Mouse (Mus musculus) intestine, postnatal 0 days (tissue): ENCODE measurements at regions not wholly inside any gene's neighbourhood (a gene's known extent, or its start where the extent isn't known, plus 50 kb on each side); places are given as distances from the start of the nearest gene placed in this dataset.
A peak's percentile ranks its signal among the peaks of the same experiment; 100 is the strongest.

ENCODE experiments used
- ATAC-seq: fragments of 200-750 bp; cut with Nextera tagmentation; 2 replicates; pipeline ENCODE4 v1.8.0; 2017; ENCODE audit warnings: mild to moderate bottlenecking, moderate TSS enrichment, moderate library complexity
- H3K27ac ChIP-seq: fragments of 300-500 bp; sonication (generic); 2 replicates; pipeline ENCODE4 v1.5.1; 2014; ENCODE audit warnings: mild to moderate bottlenecking, low read depth, low read length, moderate library complexity
- H3K27me3 ChIP-seq: fragments of 300-500 bp; sonication (generic); replicated peaks from 2 replicates; pipeline ENCODE4 v1.6.1; 2014; ENCODE audit warnings: low read length, mixed read lengths; ENCODE audit not compliant: control insufficient read depth, insufficient read depth
- H3K36me3 ChIP-seq: fragments of 300-500 bp; sonication (generic); 2 replicates; pipeline ENCODE4 v1.6.1; 2014; ENCODE audit warnings: mild to moderate bottlenecking, moderate library complexity; ENCODE audit not compliant: control insufficient read depth, insufficient read depth
- H3K4me1 ChIP-seq: fragments of 300-500 bp; sonication (generic); replicated peaks from 2 replicates; pipeline ENCODE4 v1.6.1; 2014; ENCODE audit warnings: antibody characterized with exemption, low read length, mixed read lengths; ENCODE audit not compliant: control insufficient read depth, insufficient read depth
- H3K4me2 ChIP-seq: fragments of 300-500 bp; sonication (generic); replicated peaks from 2 replicates; pipeline ENCODE4 v1.6.1; 2014; ENCODE audit warnings: low read depth, mild to moderate bottlenecking, moderate library complexity
- H3K4me3 ChIP-seq: fragments of 300-500 bp; sonication (generic); 2 replicates; pipeline ENCODE4 v1.5.1; 2014; ENCODE audit warnings: low read depth, low read length
- H3K9ac ChIP-seq: fragments of 300-500 bp; sonication (generic); 2 replicates; pipeline ENCODE4 v1.6.1; 2014; ENCODE audit warnings: mild to moderate bottlenecking, low read depth, low read length
- H3K9me3 ChIP-seq: fragments of 300-500 bp; sonication (generic); 2 replicates; pipeline ENCODE4 v1.6.1; 2016; ENCODE audit warnings: mixed run types; ENCODE audit not compliant: control insufficient read depth
- CTCF ChIP-seq: sonication (generic); IDR thresholded peaks from 2 replicates; pipeline ENCODE4 v1.5.1; 2016; ENCODE audit warnings: low read depth, mild to moderate bottlenecking, control low read depth, antibody characterized with exemption, moderate library complexity
- WGBS: fragments of 180-500 bp; shearing (Covaris S2); extraction: QIAGEN DNeasy Blood & Tissue Kit; methylation state at CpG from one replicate; pipeline ENCODE4 v1.1.7; 2014; 5-methylcytosine and 5-hydroxymethylcytosine counted together

GRCm38 (mm10) chr8:26429751-26430327 is 310.5 kb downstream of the Gm45692 start:
- Histone ChIP-seq H3K9me3 (no peaks in the 10 kb centered on the region), H3K36me3 (no peaks in the 10 kb centered on the region), H3K27me3 (no peaks in the 10 kb centered on the region), H3K9ac (no peak overlapping the region), H3K4me2 (no peak overlapping the region), H3K4me3 (no peak overlapping the region), H3K27ac (no peak overlapping the region), H3K4me1 (no peaks in the 10 kb centered on the region)
- WGBS, result 87% methylated on average over 8 of the region's 8 CpGs
- no peak for ATAC-seq
- no peak for TF ChIP-seq CTCF

- Histone ChIP-seq H3K27me3 (no peaks in the 10 kb centered on the region), H3K4me1 (no peaks in the 10 kb centered on the region), H3K9me3 (no peaks in the 10 kb centered on the region), H3K4me3 (no peak overlapping the region), H3K27ac (no peak overlapping the region), H3K4me2 (no peak overlapping the region), H3K36me3 (no peaks in the 10 kb centered on the region), H3K9ac (no peak overlapping the region)
- 90% methylated on average over 14 of the region's 14 CpGs for WGBS
- no peak for ATAC-seq
- TF ChIP-seq CTCF, result no peak
Measured at GRCm38 (mm10) chr8:26432161-26432919, 313.0 kb downstream of the Gm45692 start.

- ATAC-seq, result no peak
- 84% methylated on average over 11 of the region's 11 CpGs for WGBS
- no peak for TF ChIP-seq CTCF
Measured at GRCm38 (mm10) chr8:26436236-26436635, 316.9 kb downstream of the Gm45692 start.

GRCm38 (mm10) chr8:26437571-26437970 is 318.2 kb downstream of the Gm45692 start:
- WGBS, result 66% methylated on average over 3 of the region's 3 CpGs
- no peak overlapping the region for H3K27ac ChIP-seq
- H3K9ac ChIP-seq, result no peak overlapping the region
- H3K4me2 ChIP-seq, result no peak overlapping the region
- no peaks in the 10 kb centered on the region for H3K9me3 ChIP-seq
- ATAC-seq, result no peak
- H3K4me3 ChIP-seq, result no peak overlapping the region
- H3K36me3 ChIP-seq, result no peaks in the 10 kb centered on the region
- H3K27me3 ChIP-seq, result no peaks in the 10 kb centered on the region
- no peaks in the 10 kb centered on the region for H3K4me1 ChIP-seq
- TF ChIP-seq CTCF, result no peak

More at GRCm38 (mm10) chr8:26436236-26436635, 316.9 kb downstream of the Gm45692 start:
- no peak overlapping the region for H3K9ac ChIP-seq
- H3K36me3 ChIP-seq, result no peaks in the 10 kb centered on the region
- no peaks in the 10 kb centered on the region for H3K4me1 ChIP-seq
- no peaks in the 10 kb centered on the region for H3K9me3 ChIP-seq
- no peaks in the 10 kb centered on the region for H3K27me3 ChIP-seq
- H3K27ac ChIP-seq, result no peak overlapping the region
- no peak overlapping the region for H3K4me3 ChIP-seq
- H3K4me2 ChIP-seq, result no peak overlapping the region

GRCm38 (mm10) chr8:26438246-26438862 is 319.0 kb downstream of the Gm45692 start:
- H3K9me3 ChIP-seq, result no peaks in the 10 kb centered on the region
- no peak overlapping the region for H3K27ac ChIP-seq
- H3K36me3 ChIP-seq, result no peaks in the 10 kb centered on the region
- no peak for TF ChIP-seq CTCF
- H3K4me3 ChIP-seq, result no peak overlapping the region
- no peak overlapping the region for H3K9ac ChIP-seq
- 65% methylated on average over 15 of the region's 15 CpGs for WGBS
- peak overlapping the region; percentile 39 for H3K4me2 ChIP-seq
- no peak for ATAC-seq
- no peaks in the 10 kb centered on the region for H3K4me1 ChIP-seq
- H3K27me3 ChIP-seq, result no peaks in the 10 kb centered on the region

- peak overlapping the region; percentile 39 for H3K4me2 ChIP-seq
- no peaks in the 10 kb centered on the region for H3K27me3 ChIP-seq
- no peaks in the 10 kb centered on the region for H3K9me3 ChIP-seq
- ATAC-seq, result no peak
- H3K4me3 ChIP-seq, result no peak overlapping the region
- no peaks in the 10 kb centered on the region for H3K4me1 ChIP-seq
- H3K27ac ChIP-seq, result no peak overlapping the region
- H3K9ac ChIP-seq, result no peak overlapping the region
- H3K36me3 ChIP-seq, result no peaks in the 10 kb centered on the region
- no peak for TF ChIP-seq CTCF
- 25% methylated on average over 16 of the region's 16 CpGs for whole genome bisulfite sequencing
Measured at GRCm38 (mm10) chr8:26438877-26439276, 319.5 kb downstream of the Gm45692 start.
